Mouse (Mus musculus): ENCODE measurements at regions not wholly inside any gene's neighbourhood (a gene's known extent, or its start where the extent isn't known, plus 50 kb on each side); places are given as distances from the start of the nearest gene placed in this dataset.

- DNase-seq (ENCODE audit: low spot score in 2 of 2) = no peak
Observed at GRCm38 (mm10) chr1:126918876-126919275, 88.3 kb upstream of the Nckap5 start.

- no peak for DNase-seq (ENCODE audit: low spot score in 2 of 2)
Observed at GRCm38 (mm10) chr1:126917872-126918271, 87.3 kb upstream of the Nckap5 start.

DNA sequence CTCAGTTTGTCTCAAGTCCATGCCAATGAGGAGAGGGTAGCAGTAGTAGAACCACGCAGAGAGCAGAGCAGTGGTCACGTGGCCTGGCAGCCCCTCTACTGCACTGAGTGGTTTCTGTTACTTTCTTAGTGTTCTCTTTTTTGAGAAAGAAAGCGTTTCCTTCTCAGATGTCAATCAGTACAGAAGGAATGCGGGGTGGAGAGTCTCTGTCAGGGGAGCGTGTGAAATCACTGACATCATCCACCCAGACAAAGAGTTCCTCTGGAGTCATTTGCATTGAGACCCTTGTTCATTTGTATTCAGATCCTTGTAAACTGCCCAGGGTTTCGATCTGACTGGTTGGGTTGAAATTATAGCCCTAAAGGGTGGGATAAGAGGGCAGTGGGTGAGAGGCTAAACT, 85.8 kb upstream of the Nckap5 start:
- no peak for DNase-seq (ENCODE audit: low spot score in 2 of 2)

DNA sequence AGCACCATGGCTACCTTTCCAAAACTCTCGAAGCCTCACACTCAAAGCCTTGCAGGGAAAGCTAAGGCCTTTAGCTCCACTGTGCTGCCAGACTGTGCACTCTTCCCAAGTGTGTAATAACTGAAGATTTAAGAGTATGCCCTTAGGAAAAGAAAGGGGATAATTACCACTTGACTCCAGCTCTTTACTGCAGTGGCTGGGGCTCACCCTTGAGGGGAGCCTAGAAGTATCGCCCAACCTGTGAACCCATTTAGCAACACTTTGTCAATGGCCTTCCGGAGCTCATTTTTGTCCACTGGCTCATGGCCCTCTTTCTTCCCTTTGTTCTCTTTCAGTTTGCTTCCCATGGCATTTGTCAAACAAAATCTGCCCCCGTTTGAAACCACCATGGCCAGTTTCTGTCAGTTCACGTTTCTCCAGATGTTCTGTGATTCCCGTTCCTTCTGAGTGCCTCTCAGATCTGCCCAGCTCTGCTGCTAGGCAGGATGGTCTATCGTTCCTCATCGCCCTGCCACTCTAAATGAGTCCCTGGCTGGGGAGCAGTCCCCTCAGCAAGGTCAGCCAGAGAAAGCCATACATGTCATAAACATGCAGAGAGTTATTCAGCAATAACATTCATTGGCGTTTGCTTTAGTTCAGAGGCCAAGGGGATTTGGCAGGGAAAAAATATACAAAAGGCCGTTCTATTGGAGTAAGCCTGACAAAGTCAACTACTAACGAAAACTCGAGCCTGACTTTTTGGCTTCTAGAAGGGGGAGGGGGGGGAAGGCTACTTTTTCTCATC, 80.9 kb upstream of the Nckap5 start:
- DNase-seq (ENCODE audit: low spot score in 2 of 2) = no peak

- DNase-seq (ENCODE audit: low spot score in 2 of 2) = no peak
Observed at GRCm38 (mm10) chr1:126907417-126907816, 76.8 kb upstream of the Nckap5 start.

DNA sequence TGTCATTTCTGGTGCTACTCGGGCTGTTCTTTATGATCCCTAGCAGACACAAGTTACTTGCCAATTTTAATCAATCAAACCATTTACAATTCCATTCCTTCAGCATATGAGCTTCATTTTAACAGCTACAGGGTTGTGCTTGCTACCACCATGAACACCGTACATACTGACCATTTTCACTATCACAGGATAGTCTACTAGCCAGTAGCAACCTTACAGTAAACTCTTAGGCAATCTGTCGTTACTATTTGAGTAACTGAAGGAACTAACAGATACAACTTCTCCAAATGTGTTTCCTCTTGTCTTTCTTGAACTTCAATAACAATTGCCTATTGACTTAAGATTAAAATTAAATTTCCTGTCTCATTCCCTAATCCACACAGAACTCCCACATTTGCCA, 67.9 kb upstream of the Nckap5 start:
- DNase-seq (ENCODE audit: low spot score in 2 of 2) = no peak

GRCm38 (mm10) chr1:126896895-126897294, 66.3 kb upstream of the Nckap5 start:
- no peak for DNase-seq (ENCODE audit: low spot score in 2 of 2)

DNA sequence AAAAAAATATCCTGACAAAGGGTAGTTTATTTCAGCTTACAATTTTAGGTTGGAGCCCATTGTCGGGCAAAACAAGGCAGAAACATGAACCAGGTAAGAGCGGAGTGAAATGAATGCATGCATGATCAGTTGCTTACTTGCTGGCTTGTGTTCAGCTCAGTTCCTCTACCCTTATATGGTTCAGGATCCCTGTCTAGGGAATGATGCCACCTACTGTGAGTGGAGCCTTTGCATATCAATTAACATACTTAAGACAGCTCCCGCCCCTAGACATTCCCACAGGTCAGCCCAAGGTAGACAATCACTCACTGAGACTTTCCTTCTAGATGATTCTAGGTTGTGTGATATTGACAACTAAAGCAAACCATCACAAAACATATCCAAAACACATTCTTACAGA, 50.2 kb upstream of the Nckap5 start:
- DNase-seq (ENCODE audit: low spot score in 2 of 2) = no peak
